In the genomic region with DNA sequence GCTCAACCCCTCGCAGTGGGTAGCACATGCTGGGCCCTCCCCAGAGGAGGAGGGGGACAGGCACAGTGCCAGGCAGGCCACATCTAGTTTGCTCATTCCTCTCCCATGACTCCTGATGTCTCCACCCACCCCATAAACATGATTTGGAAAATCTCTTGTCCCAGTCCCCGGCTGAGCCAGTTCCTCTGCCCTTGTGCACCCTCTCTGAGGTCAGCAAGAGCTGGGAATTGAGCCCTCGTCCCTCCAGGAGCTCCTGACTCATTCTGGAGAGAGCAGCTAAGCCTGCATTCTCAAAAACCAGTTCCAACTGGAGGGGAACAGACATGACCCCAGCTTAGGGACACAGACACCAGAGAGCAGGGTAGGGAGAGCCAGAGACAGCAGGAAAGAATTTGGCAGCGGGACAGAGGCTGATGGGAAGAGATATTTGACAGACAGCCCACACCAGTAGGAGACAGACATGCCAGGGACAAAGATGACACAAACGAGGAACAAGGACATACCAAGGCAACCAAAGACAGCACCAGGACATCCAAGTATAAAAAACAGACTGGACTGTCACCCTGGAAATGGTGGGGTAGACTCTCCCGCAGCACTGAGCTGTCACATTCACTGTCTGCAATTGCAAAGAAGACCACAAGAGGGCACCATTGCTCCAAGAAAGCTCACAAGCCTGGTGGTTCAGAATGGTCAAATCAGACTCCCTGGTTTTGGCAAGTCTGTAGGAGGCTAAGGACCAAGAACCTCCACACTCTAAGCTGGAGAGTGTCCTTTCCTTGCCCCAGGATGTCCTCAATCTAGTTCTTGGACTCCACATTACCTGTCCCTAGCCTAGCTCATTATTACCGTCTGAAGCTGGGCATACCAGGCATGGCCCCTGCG, we compare ENCODE assay signal across 9 mouse cellular contexts. TPM values are rescaled to one million over a fixed set of nuclear protein-coding genes. Genes with fewer than 3 reads are reported as not detected.
A peak's percentile ranks its signal among the peaks of the same experiment; 100 is the strongest.
DNase-seq lines count a peak whose midpoint lies in the region; ATAC-seq and TF ChIP-seq lines count a peak whose summit lies in the region.
"Had no signal": no experiment of that assay in that cellular context is flagged by ENCODE, and none has a peak within 500 bp of the region (broad histone marks: within the 10 kb centered on the region; RNA-seq: fewer than 3 reads in every experiment).

No protein-coding gene starts in this region.

- TF ChIP-seq POLR2A in CH12.LX (IDR thresholded peaks at IDR 0.05; ENCODE audit: low read depth, low read length) = no peak
- TF ChIP-seq POLR2A in olfactory bulb, adult 2 months (IDR thresholded peaks at IDR 0.05; ENCODE audit: insufficient read depth, low read depth, low read length) = no peak

- 43% methylated on average over 8 of the region's 8 CpGs for WGBS in heart, embryonic 15.5 days
- 40% methylated on average over 8 of the region's 8 CpGs for WGBS in liver, postnatal 0 days (ENCODE audit: insufficient replicate concordance)
- 40% methylated on average over 8 of the region's 8 CpGs for WGBS in olfactory bulb, adult 2 months

- H3K4me1 ChIP-seq in CH12.LX (ENCODE audit: control insufficient read depth in 1 of 2, insufficient read depth in 2 of 2) = no peaks in the 10 kb centered on the region
- H3K4me1 ChIP-seq in heart, embryonic 15.5 days (replicated peaks) = peaks cover 14% of the 10 kb centered on the region
- no peaks in the 10 kb centered on the region for H3K4me1 ChIP-seq in liver, postnatal 0 days (ENCODE audit: insufficient read depth)
- 0 out of 2 replicates have a peak, but pooled peaks cover 5% of the 10 kb centered on the region for H3K4me1 ChIP-seq in olfactory bulb, adult 2 months (ENCODE audit: control insufficient read depth, insufficient read depth, low read length)
- H3K4me1 ChIP-seq: liver, embryonic 15.5 days had no signal

- in situ Hi-C loops in CH12.LX (cut with MboI; ENCODE audit: low pct_ligation_motif_present, low pct_unique_long_range_greater_than_20kb, low sequenced_read_pairs) = no loop called here

- H3K27me3 ChIP-seq in CH12.LX (replicated peaks) = peaks cover 75% of the 10 kb centered on the region
- H3K27me3 ChIP-seq in heart, embryonic 15.5 days = no peaks in the 10 kb centered on the region
- no peaks in the 10 kb centered on the region for H3K27me3 ChIP-seq in liver, postnatal 0 days (ENCODE audit: insufficient read depth, low read length)

- TF ChIP-seq CTCF in CH12.LX (conservative IDR thresholded peaks at IDR 0.05 in 1 of 2, IDR thresholded peaks at IDR 0.05 in 1 of 2; ENCODE audit: low read depth in 2 of 2, low read length in 2 of 2) = peak; percentile 95 to 97
- peak; percentile 91 for TF ChIP-seq CTCF in liver, postnatal 0 days (IDR thresholded peaks at IDR 0.05; ENCODE audit: low read depth)
- TF ChIP-seq CTCF in olfactory bulb, adult 2 months (IDR thresholded peaks at IDR 0.05; ENCODE audit: insufficient read depth, low read depth, low read length) = peak; percentile 49

- no peak overlapping the region for H3K4me2 ChIP-seq in CH12.LX (ENCODE audit: insufficient read depth, low read depth, poor library complexity, severe bottlenecking)
- H3K4me2 ChIP-seq in heart, embryonic 15.5 days = no peak overlapping the region
- H3K4me2 ChIP-seq in liver, postnatal 0 days (ENCODE audit: low read depth, low read length) = no peak overlapping the region
- H3K4me2 ChIP-seq: liver, embryonic 15.5 days had no signal

- peak; percentile 70 for ATAC-seq in erythroblast, adult 5-6 weeks (replicated peaks; ENCODE audit: low FRiP score, poor library complexity, severe bottlenecking)
- ATAC-seq in heart, embryonic 15.5 days (replicated peaks; ENCODE audit: insufficient number of reproducible peaks, insufficient read depth, low FRiP score, low read depth) = peak; percentile 19; the same call in 1 of the 2 replicates
- peak; percentile 25; the same call in 1 of the 2 replicates for ATAC-seq in liver, postnatal 0 days

- H3K79me2 ChIP-seq in CH12.LX (replicated peaks; ENCODE audit: control insufficient read depth, extremely low read depth, insufficient read depth, poor library complexity, severe bottlenecking) = no peaks in the 10 kb centered on the region

- H3K27ac ChIP-seq in CH12.LX (ENCODE audit: insufficient read depth, low read depth) = no peak overlapping the region
- no peak overlapping the region for H3K27ac ChIP-seq in heart, embryonic 15.5 days
- no peak overlapping the region for H3K27ac ChIP-seq in liver, postnatal 0 days (ENCODE audit: low read depth)
- H3K27ac ChIP-seq in olfactory bulb, adult 2 months (ENCODE audit: insufficient read depth, low read depth, low read length) = no peak overlapping the region
- H3K27ac ChIP-seq: liver, embryonic 15.5 days had no signal

- DNase-seq in CH12.LX (ENCODE audit: extremely low read depth) = peak; percentile 76
- DNase-seq in brain, adult 2 months (ENCODE audit: low read depth, low spot score) = peak; percentile 92
- DNase-seq in kidney, postnatal 10 days = peak; percentile 92
- DNase-seq in liver, postnatal 0 days = peak; percentile 81
- DNase-seq in thymus, postnatal 10 days (ENCODE audit: low spot score in 2 of 2) = peak; percentile 69 to 87

- TF ChIP-seq RAD21 in CH12.LX (IDR thresholded peaks at IDR 0.05; ENCODE audit: low read depth, low read length) = peak; percentile 98

- H3K9ac ChIP-seq in CH12.LX (ENCODE audit: insufficient read depth, low read depth) = no peak overlapping the region
- 0 out of 2 replicates have a peak overlapping the region, but pooled peaks have one; percentile 11 for H3K9ac ChIP-seq in heart, embryonic 15.5 days
- no peak overlapping the region for H3K9ac ChIP-seq in liver, postnatal 0 days (replicated peaks)
- H3K9ac ChIP-seq: liver, embryonic 15.5 days had no signal

- no peaks in the 10 kb centered on the region for H3K36me3 ChIP-seq in CH12.LX (replicated peaks in 1 of 2; ENCODE audit: control insufficient read depth in 1 of 2, insufficient read depth in 1 of 2, low read length in 1 of 2)
- no peaks in the 10 kb centered on the region for H3K36me3 ChIP-seq in heart, embryonic 15.5 days
- no peaks in the 10 kb centered on the region for H3K36me3 ChIP-seq in liver, postnatal 0 days (replicated peaks; ENCODE audit: insufficient read depth, low read length)
- H3K36me3 ChIP-seq: liver, embryonic 15.5 days had no signal

- TF ChIP-seq EP300 in CH12.LX (IDR thresholded peaks at IDR 0.05; ENCODE audit: low read length) = no peak
- no peak for TF ChIP-seq EP300 in liver, postnatal 0 days (IDR thresholded peaks at IDR 0.05; ENCODE audit: low read depth)

- dilution Hi-C loops in CH12.LX (cut with MboI; ENCODE audit: extremely low pct_ligation_motif_present, extremely low pct_unique_long_range_greater_than_20kb, low sequenced_read_pairs) = no loop called here

- no peak overlapping the region for H3K4me3 ChIP-seq in CH12.LX (replicated peaks in 1 of 3; ENCODE audit: low read depth in 2 of 3, low read length in 2 of 3, poor library complexity in 1 of 3)
- H3K4me3 ChIP-seq in heart, embryonic 15.5 days = no peak overlapping the region
- no peak overlapping the region for H3K4me3 ChIP-seq in liver, postnatal 0 days (ENCODE audit: low read depth, low read length)
- no peak overlapping the region for H3K4me3 ChIP-seq in olfactory bulb, adult 2 months (ENCODE audit: insufficient read depth, low read depth, low read length)
- H3K4me3 ChIP-seq: liver, embryonic 15.5 days had no signal

- H3K9me3 ChIP-seq in CH12.LX (replicated peaks; ENCODE audit: low read length) = no peaks in the 10 kb centered on the region
- no peaks in the 10 kb centered on the region for H3K9me3 ChIP-seq in heart, embryonic 15.5 days (replicated peaks)
- H3K9me3 ChIP-seq in liver, postnatal 0 days (ENCODE audit: low read length) = no peaks in the 10 kb centered on the region
- H3K9me3 ChIP-seq: liver, embryonic 15.5 days had no signal

TF ChIP-seq in CH12.LX, 34 proteins besides CTCF, POLR2A, EP300 and RAD21:
- peak; percentile 78 for TF ChIP-seq SMC3 (IDR thresholded peaks at IDR 0.05; ENCODE audit: low read depth, low read length)
- TF ChIP-seq ZC3H11A (IDR thresholded peaks at IDR 0.05; ENCODE audit: low read depth, low read length) = peak; percentile 21
- TF ChIP-seq CHD2 (IDR thresholded peaks at IDR 0.05; ENCODE audit: low read length) = no peak
- TF ChIP-seq USF1 (IDR thresholded peaks at IDR 0.05; ENCODE audit: low read depth, low read length) = no peak
- 0 out of 2 replicates have a peak, but pooled peaks have one; percentile 7 for TF ChIP-seq NRF1 (IDR thresholded peaks at IDR 0.05; ENCODE audit: low read depth, low read length)

RNA-seq across cellular contexts. Expression of gene Thy1, which starts 58.8 kb away (rescaled TPM):
- total RNA-seq in CH12.LX (2012; rRNA removed) (not detected in 2 replicates), CH12.LX (2014; rRNA removed) (not detected in 2 replicates)
- not detected in 2 replicates for polyA plus RNA-seq in CH12.LX (2012; ENCODE audit: insufficient read length, low read depth)
- 1.5 and 9.0 TPM in 2 replicates for total RNA-seq in erythroblast, adult 5-6 weeks (2015; ENCODE audit: low replicate concordance)
- total RNA-seq in erythroblast, adult 5-6 weeks (2017; ENCODE audit: low replicate concordance) = 5.0 TPM in 1 of 2 replicates, not detected in the other
- polyA plus RNA-seq in heart, embryonic 15.5 days (2015; fragmentation: Nextera tagmentation; extraction: Ambion mirVana) = 2.2 and 10.6 TPM in 2 replicates
- 0.39 and 0.85 TPM in 2 replicates for polyA plus RNA-seq in liver, postnatal 0 days (2015; fragmentation: Nextera tagmentation; extraction: Ambion mirVana)
- polyA plus RNA-seq in olfactory bulb, adult 2 months (2012; ENCODE audit: insufficient read depth, insufficient read length, low replicate concordance, missing spikeins) = 767 and 807 TPM in 2 replicates

Comparison
In these comparisons a context has a peak if more than half of its experiments do, and no peak if none do; other contexts are left out.
1. ATAC-seq: peak in every context shown above with its lines; median percentile 70 in erythroblast, adult 5-6 weeks; 25 in liver, postnatal 0 days; 19 in heart, embryonic 15.5 days.
2. RNA of gene Thy1, which starts 58.8 kb away (polyA plus RNA-seq): 767 to 807 TPM in olfactory bulb, adult 2 months; 2.2 to 10.6 TPM in heart, embryonic 15.5 days, 0.39 to 0.85 TPM in liver, postnatal 0 days and not detected in CH12.LX; every median in the first group is over 10 times any median in the second.
3. Peak in every context shown above with its lines, with median percentiles within 50 percentile points of each other: DNase-seq and CTCF ChIP-seq.